In the genomic region with DNA sequence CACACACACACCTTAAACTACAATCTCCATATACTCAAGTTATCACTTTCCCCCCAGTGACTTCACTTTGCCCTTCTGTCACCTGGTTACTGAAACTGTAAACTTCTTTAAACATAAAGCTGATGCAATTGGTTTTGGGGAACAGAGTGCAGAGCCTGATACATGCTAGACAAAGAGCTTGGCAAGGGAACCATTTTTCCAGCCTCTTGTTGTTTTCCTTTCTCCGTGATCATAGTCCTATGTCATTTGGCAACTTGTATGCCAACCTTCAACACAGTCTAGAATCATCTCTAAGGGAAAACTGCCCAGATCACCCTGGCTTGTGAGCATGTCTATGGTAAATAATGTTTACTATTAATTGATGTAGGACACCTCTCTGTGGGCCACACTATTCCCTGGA, we compare ENCODE assay signal across 31 mouse cellular contexts. TPM values are rescaled to one million over a fixed set of nuclear protein-coding genes. Genes with fewer than 3 reads are reported as not detected.
"Had no signal": no experiment of that assay in that cellular context is flagged by ENCODE, and none has a peak within 500 bp of the region (broad histone marks: within the 10 kb centered on the region; RNA-seq: fewer than 3 reads in every experiment).

No protein-coding gene starts in this region.

- ATAC-seq: inflammation-experienced regulatory T-cells, adult 6 months; intestine, embryonic 16.5 days; midbrain, embryonic 15.5 days had no signal

- H3K4me2 ChIP-seq: limb, embryonic 13.5 days; liver, embryonic 13.5 days; midbrain, embryonic 12.5 days; midbrain, embryonic 15.5 days had no signal

- H3K27ac ChIP-seq: kidney, postnatal 0 days; layer of hippocampus, adult 2 months; limb, embryonic 10.5 days; limb, embryonic 13.5 days; liver, embryonic 13.5 days; midbrain, embryonic 12.5 days; midbrain, embryonic 15.5 days had no signal

- DNase-seq: kidney, adult 18-20 months; kidney, postnatal 25 days; layer of hippocampus, adult 9-11 months; liver, embryonic 13.5 days; lung, adult 2 months; lung, postnatal 14 days; lung, postnatal 4 days; thymus, adult 18-20 months; thymus, postnatal 36 days had no signal

- H3K4me3 ChIP-seq: layer of hippocampus, adult 2 months; limb, embryonic 10.5 days; limb, embryonic 13.5 days; liver, embryonic 13.5 days; midbrain, embryonic 12.5 days; midbrain, embryonic 15.5 days had no signal

- H3K9me3 ChIP-seq: limb, embryonic 10.5 days; limb, embryonic 13.5 days; liver, embryonic 13.5 days; midbrain, embryonic 12.5 days; midbrain, embryonic 15.5 days had no signal

- H3K4me1 ChIP-seq: limb, embryonic 10.5 days; limb, embryonic 13.5 days; liver, embryonic 13.5 days; midbrain, embryonic 12.5 days; midbrain, embryonic 15.5 days had no signal

- H3K36me3 ChIP-seq: limb, embryonic 10.5 days; limb, embryonic 13.5 days; liver, embryonic 13.5 days; midbrain, embryonic 12.5 days; midbrain, embryonic 15.5 days had no signal

- H3K9ac ChIP-seq: limb, embryonic 13.5 days; liver, embryonic 13.5 days; midbrain, embryonic 12.5 days; midbrain, embryonic 15.5 days had no signal

- H3K27me3 ChIP-seq: limb, embryonic 13.5 days; liver, embryonic 13.5 days; midbrain, embryonic 12.5 days; midbrain, embryonic 15.5 days had no signal

RNA-seq across cellular contexts. Expression of a gene that starts 4.9 kb away (rescaled TPM):
- total RNA-seq: left cerebral cortex, adult 18-20 months; left cerebral cortex, postnatal 25 days; megakaryocyte progenitor cell, adult 5-6 weeks; megakaryocyte-erythroid progenitor cell, adult 5-6 weeks had no signal
- polyA plus RNA-seq: inflammation-experienced regulatory T-cells, adult 6 months; large intestine, adult 2 months; limb, embryonic 10.5 days; limb, embryonic 13.5 days; lung, adult 2 months; lung, embryonic 16.5 days; midbrain, embryonic 12.5 days; midbrain, embryonic 15.5 days; neural tube, embryonic 11.5 days; neural tube, embryonic 14.5 days; small intestine, adult 2 months; spleen, adult 2 months; testis, adult 2 months had no signal

RNA-seq across cellular contexts. Expression of a gene that starts 32.2 kb away (rescaled TPM):
- total RNA-seq: layer of hippocampus, adult 2 months; layer of hippocampus, postnatal 25 days; left cerebral cortex, adult 18-20 months; left cerebral cortex, postnatal 25 days; megakaryocyte progenitor cell, adult 5-6 weeks; megakaryocyte-erythroid progenitor cell, adult 5-6 weeks had no signal
- polyA plus RNA-seq: inflammation-experienced regulatory T-cells, adult 6 months; intestine, embryonic 16.5 days; large intestine, adult 2 months; limb, embryonic 10.5 days; limb, embryonic 13.5 days; liver, embryonic 13.5 days; lung, adult 2 months; lung, embryonic 16.5 days; midbrain, embryonic 12.5 days; midbrain, embryonic 15.5 days; neural tube, embryonic 11.5 days; neural tube, embryonic 14.5 days; small intestine, adult 2 months; spleen, adult 2 months; stomach, embryonic 16.5 days; testis, adult 2 months; urinary bladder, adult 2 months had no signal

RNA-seq across cellular contexts. Expression of a gene that starts 38.3 kb away (rescaled TPM):
- total RNA-seq: layer of hippocampus, adult 2 months; layer of hippocampus, postnatal 25 days; left cerebral cortex, adult 18-20 months; megakaryocyte progenitor cell, adult 5-6 weeks; megakaryocyte-erythroid progenitor cell, adult 5-6 weeks had no signal
- polyA plus RNA-seq: inflammation-experienced regulatory T-cells, adult 6 months; large intestine, adult 2 months; limb, embryonic 10.5 days; lung, adult 2 months; midbrain, embryonic 12.5 days; neural tube, embryonic 11.5 days; small intestine, adult 2 months; spleen, adult 2 months; testis, adult 2 months; urinary bladder, adult 2 months had no signal

RNA-seq across cellular contexts. Expression of a gene that starts 39.9 kb away (rescaled TPM):
- total RNA-seq: layer of hippocampus, adult 2 months; layer of hippocampus, postnatal 25 days; left cerebral cortex, adult 18-20 months; left cerebral cortex, postnatal 25 days; megakaryocyte progenitor cell, adult 5-6 weeks; megakaryocyte-erythroid progenitor cell, adult 5-6 weeks had no signal
- polyA plus RNA-seq: inflammation-experienced regulatory T-cells, adult 6 months; intestine, embryonic 16.5 days; kidney, postnatal 0 days; large intestine, adult 2 months; limb, embryonic 10.5 days; limb, embryonic 13.5 days; liver, embryonic 13.5 days; lung, adult 2 months; lung, embryonic 16.5 days; midbrain, embryonic 12.5 days; midbrain, embryonic 15.5 days; neural tube, embryonic 11.5 days; neural tube, embryonic 14.5 days; small intestine, adult 2 months; spleen, adult 2 months; stomach, embryonic 16.5 days; testis, adult 2 months; urinary bladder, adult 2 months had no signal

RNA-seq across cellular contexts. Expression of a gene that starts 57.5 kb away (rescaled TPM):
- total RNA-seq: layer of hippocampus, adult 2 months; layer of hippocampus, postnatal 25 days; left cerebral cortex, adult 18-20 months; left cerebral cortex, postnatal 25 days; megakaryocyte progenitor cell, adult 5-6 weeks; megakaryocyte-erythroid progenitor cell, adult 5-6 weeks had no signal
- polyA plus RNA-seq: inflammation-experienced regulatory T-cells, adult 6 months; large intestine, adult 2 months; limb, embryonic 10.5 days; limb, embryonic 13.5 days; lung, embryonic 16.5 days; midbrain, embryonic 12.5 days; midbrain, embryonic 15.5 days; neural tube, embryonic 11.5 days; neural tube, embryonic 14.5 days; small intestine, adult 2 months; testis, adult 2 months; urinary bladder, adult 2 months had no signal
